Mouse (Mus musculus): Measurements from ENCODE around the gene Crybg1. TPM values are rescaled to one million over a fixed set of nuclear protein-coding genes. Genes with fewer than 3 reads are reported as not detected.

The Crybg1 gene
- polyA plus RNA-seq, 1 experiment from 2014 or later: 0.43 TPM

DNA sequence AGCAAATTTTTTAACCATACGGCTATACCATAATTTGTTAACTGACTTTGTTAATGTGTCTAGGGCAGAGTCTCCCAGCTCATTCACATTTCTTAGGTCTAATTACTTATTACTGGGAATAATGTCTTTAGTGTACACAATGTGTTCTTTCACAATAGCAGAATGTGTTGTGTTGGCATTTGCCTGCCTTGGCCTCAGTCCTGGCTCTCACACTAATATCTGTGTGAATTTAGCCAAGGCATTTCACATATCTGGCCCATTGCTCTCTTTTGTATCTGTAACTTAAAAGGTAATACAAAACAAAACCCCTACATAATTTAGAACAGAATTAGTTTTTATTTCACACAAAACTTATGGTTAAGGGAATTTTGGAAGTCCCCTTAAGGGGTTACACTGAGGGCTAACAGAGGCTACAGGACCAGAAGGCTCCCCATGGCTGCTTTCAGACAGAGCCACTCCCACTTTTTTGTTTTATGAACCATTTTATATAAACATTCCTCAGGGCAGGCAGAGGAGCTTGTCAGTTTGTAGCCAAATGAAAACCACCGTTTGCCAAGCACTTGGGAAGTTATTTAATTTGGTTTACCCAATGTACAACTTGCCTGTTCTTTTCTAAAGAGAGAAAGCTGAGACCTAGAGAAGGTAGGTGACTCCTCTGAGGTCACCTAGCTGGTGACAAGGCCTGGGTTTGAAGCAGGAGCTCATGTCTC is 148.3 kb downstream of the Crybg1 start:
- ATAC-seq (ENCODE audit: insufficient number of reproducible peaks, low FRiP score, low TSS enrichment, low read depth) (no peak), DNase-seq (ENCODE audit: low spot score) (no peak)
- WGBS: 52% methylated on average over 2 of the region's 2 CpGs
- no peak overlapping the region for H3K4me2 ChIP-seq (ENCODE audit: low read depth, severe bottlenecking)
- no peak overlapping the region for H3K9ac ChIP-seq (ENCODE audit: low read length)
- no peak overlapping the region for H3K4me3 ChIP-seq (ENCODE audit: low read depth, low read length)
- no peaks in the 10 kb centered on the region for H3K36me3 ChIP-seq (ENCODE audit: control insufficient read depth, insufficient read depth, low read length)
- H3K27me3 ChIP-seq (ENCODE audit: control insufficient read depth, insufficient read depth, low read length): peaks cover 28% of the 10 kb centered on the region
- peaks cover 3% of the 10 kb centered on the region; the same call in 1 of the 2 replicates for H3K4me1 ChIP-seq (ENCODE audit: control insufficient read depth, insufficient read depth, low read length)
- no peaks in the 10 kb centered on the region for H3K9me3 ChIP-seq (ENCODE audit: control insufficient read depth, low read length)
- no peak overlapping the region for H3K27ac ChIP-seq (replicated peaks; ENCODE audit: low read depth, low read length)

DNA sequence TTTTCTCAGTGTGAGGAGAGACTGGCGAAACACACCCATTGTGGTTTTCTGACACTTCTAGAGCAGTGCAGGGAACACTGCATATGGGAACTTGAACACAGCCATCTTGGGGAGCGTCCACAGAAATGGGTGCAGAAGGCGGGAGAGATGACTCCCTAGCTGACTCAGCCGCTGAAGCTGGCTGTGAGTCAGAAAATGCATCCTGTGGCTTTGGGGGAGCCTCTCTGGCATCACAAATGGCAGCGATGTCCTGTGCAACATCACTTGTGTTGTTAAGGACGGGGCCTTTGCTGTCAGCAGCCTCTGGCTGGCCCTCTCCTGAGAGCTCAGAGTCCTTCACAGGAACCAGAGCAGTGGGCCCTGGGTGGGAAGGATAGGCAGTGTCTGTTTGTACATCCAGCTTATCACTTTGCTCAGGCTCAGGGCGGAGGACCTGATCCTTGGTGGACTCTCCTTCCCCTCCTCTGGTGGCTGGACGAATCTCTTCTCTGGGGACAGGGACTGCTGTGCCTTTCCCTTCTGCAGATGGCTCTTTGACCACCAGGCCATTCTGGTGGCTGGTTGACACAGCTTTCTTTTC is 150.1 kb downstream of the Crybg1 start:
- Histone ChIP-seq H3K4me2 (ENCODE audit: low read depth, severe bottlenecking) (no peak overlapping the region), H3K9me3 (ENCODE audit: control insufficient read depth, low read length) (no peaks in the 10 kb centered on the region), H3K9ac (ENCODE audit: low read length) (no peak overlapping the region), H3K4me1 (ENCODE audit: control insufficient read depth, insufficient read depth, low read length) (no peaks in the 10 kb centered on the region), H3K27ac (replicated peaks; ENCODE audit: low read depth, low read length) (no peak overlapping the region), H3K27me3 (ENCODE audit: control insufficient read depth, insufficient read depth, low read length) (peaks cover 10% of the 10 kb centered on the region), H3K36me3 (ENCODE audit: control insufficient read depth, insufficient read depth, low read length) (no peaks in the 10 kb centered on the region), H3K4me3 (ENCODE audit: low read depth, low read length) (no peak overlapping the region)
- 77% methylated on average over 8 of the region's 8 CpGs for WGBS
- DNase-seq (ENCODE audit: low spot score): no peak
- no peak for ATAC-seq (ENCODE audit: insufficient number of reproducible peaks, low FRiP score, low TSS enrichment, low read depth)

DNA sequence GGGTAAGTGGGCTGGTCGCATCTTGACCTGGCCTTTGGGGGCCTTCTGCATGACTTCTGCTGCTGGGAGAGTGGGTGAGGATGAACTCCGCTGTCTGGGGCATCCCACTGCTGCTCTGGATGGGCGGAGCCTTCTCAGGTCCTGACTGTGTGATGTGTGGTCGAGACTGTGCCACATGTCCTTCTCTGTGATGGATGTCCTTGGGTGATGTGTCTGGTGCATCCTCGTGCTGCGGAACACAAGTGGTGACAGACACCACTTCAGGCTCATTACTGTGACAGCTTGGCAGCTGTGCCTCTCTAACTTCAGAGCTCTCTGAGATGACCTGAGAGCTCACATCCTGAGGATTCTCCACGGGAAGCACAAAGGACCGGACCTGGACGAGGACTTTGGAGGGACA is 150.6 kb downstream of the Crybg1 start:
- Histone ChIP-seq H3K4me3 (ENCODE audit: low read depth, low read length) (no peak overlapping the region), H3K27me3 (ENCODE audit: control insufficient read depth, insufficient read depth, low read length) (peaks cover 5% of the 10 kb centered on the region)

DNA sequence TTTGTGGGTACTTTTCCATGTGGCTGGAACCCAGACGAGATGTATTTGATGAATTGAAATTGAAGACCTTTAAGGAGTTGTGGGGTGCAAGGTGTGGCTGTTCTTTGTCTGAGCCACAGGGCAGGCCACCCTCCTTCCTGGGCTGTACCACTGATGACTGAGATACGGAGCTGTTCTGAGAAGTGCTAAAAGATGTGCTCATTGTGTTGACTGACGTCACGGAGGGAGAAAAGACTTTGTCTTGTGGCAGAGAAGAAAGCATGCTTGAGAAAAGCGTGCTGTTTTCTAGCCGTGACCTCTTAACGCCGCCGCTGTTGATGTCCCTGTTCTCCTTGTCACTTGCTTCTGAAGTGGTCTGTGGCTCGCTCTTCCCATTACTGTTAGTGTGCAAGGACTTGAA is 151.4 kb downstream of the Crybg1 start:
- Histone ChIP-seq H3K4me3 (ENCODE audit: low read depth, low read length) (no peak overlapping the region), H3K9ac (ENCODE audit: low read length) (no peak overlapping the region), H3K36me3 (ENCODE audit: control insufficient read depth, insufficient read depth, low read length) (no peaks in the 10 kb centered on the region), H3K9me3 (ENCODE audit: control insufficient read depth, low read length) (no peaks in the 10 kb centered on the region), H3K4me2 (ENCODE audit: low read depth, severe bottlenecking) (no peak overlapping the region), H3K27me3 (ENCODE audit: control insufficient read depth, insufficient read depth, low read length) (no peaks in the 10 kb centered on the region), H3K27ac (replicated peaks; ENCODE audit: low read depth, low read length) (no peak overlapping the region), H3K4me1 (ENCODE audit: control insufficient read depth, insufficient read depth, low read length) (no peaks in the 10 kb centered on the region)
- WGBS: 89% methylated on average over 10 of the region's 10 CpGs
- DNase-seq (ENCODE audit: low spot score) (no peak), ATAC-seq (ENCODE audit: insufficient number of reproducible peaks, low FRiP score, low TSS enrichment, low read depth) (no peak)

More for the DNA sequence above, 150.6 kb downstream of the Crybg1 start:
- Histone ChIP-seq H3K4me2 (ENCODE audit: low read depth, severe bottlenecking) (no peak overlapping the region), H3K9ac (ENCODE audit: low read length) (no peak overlapping the region), H3K27ac (replicated peaks; ENCODE audit: low read depth, low read length) (no peak overlapping the region), H3K36me3 (ENCODE audit: control insufficient read depth, insufficient read depth, low read length) (no peaks in the 10 kb centered on the region), H3K9me3 (ENCODE audit: control insufficient read depth, low read length) (no peaks in the 10 kb centered on the region), H3K4me1 (ENCODE audit: control insufficient read depth, insufficient read depth, low read length) (no peaks in the 10 kb centered on the region)
- DNase-seq (ENCODE audit: low spot score) (no peak), ATAC-seq (ENCODE audit: insufficient number of reproducible peaks, low FRiP score, low TSS enrichment, low read depth) (no peak)
- WGBS: 56% methylated on average over 9 of the region's 9 CpGs

DNA sequence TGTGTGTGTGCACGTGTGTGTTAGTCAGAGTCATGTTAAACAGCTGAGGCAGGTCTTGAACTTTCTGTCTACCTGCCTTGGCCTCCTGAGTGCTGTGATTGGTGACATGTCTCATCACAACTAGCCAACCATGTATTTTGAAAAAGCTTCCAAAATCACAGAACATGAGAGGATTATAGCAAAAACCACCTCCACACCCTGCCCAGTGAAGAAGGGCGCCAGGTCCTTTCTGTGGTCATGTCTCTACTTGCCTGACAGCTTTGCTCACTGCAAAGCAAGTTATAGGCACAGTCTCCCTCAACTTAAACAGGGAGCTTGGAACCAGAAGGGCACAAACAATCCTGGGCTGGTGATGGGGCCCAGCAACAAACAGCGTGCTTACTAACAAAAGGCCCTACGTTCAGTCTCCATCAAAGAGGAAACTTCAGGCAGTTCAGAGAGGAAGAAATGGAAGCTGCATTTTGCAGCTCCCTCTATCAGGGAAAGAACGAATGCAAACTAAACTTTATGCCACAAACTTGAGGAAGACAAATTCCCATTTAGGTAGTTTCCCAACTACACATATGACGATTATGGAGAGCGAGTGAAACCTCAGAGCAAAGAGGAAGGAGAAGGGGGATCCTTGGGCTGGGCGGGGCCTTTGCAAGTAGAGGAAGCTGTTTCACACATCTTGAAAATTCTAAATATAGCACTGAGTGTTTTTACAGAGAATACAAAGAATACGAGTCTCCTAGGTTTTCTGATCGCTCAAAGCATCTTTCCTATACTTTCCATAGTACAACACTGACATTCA is 152.6 kb downstream of the Crybg1 start:
- H3K9ac ChIP-seq (ENCODE audit: low read length): no peak overlapping the region
- WGBS: 84% methylated on average over 10 of the region's 10 CpGs
- H3K4me1 ChIP-seq (ENCODE audit: control insufficient read depth, insufficient read depth, low read length): no peaks in the 10 kb centered on the region
- no peak for DNase-seq (ENCODE audit: low spot score)
- no peak overlapping the region for H3K4me3 ChIP-seq (ENCODE audit: low read depth, low read length)
- H3K4me2 ChIP-seq (ENCODE audit: low read depth, severe bottlenecking): no peak overlapping the region
- H3K9me3 ChIP-seq (ENCODE audit: control insufficient read depth, low read length): no peaks in the 10 kb centered on the region
- no peak for ATAC-seq (ENCODE audit: insufficient number of reproducible peaks, low FRiP score, low TSS enrichment, low read depth)
- H3K27ac ChIP-seq (replicated peaks; ENCODE audit: low read depth, low read length): no peak overlapping the region
- H3K36me3 ChIP-seq (ENCODE audit: control insufficient read depth, insufficient read depth, low read length): no peaks in the 10 kb centered on the region
- H3K27me3 ChIP-seq (ENCODE audit: control insufficient read depth, insufficient read depth, low read length): no peaks in the 10 kb centered on the region

DNA sequence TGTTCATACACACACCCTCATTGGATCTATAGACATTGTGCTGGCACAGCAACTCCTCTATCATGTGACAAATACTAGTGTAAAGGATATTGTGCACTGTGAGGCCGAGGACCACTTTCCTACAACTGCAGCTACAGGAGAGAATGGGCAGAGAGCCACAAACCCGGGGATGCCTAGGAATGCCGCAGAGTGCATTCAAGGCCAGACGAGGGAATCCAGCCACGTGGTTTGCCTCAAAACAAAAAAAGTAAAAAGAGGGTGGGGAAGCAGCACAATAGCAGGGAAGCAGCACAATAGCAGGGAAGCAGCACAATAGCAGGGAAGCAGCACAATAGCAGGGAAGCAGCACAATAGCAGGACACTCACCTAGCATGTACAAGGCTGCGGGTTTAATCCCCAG is 155.5 kb downstream of the Crybg1 start:
- no peaks in the 10 kb centered on the region for H3K27me3 ChIP-seq (ENCODE audit: control insufficient read depth, insufficient read depth, low read length)
- H3K36me3 ChIP-seq (ENCODE audit: control insufficient read depth, insufficient read depth, low read length): no peaks in the 10 kb centered on the region
- DNase-seq (ENCODE audit: low spot score): no peak
- no peaks in the 10 kb centered on the region for H3K9me3 ChIP-seq (ENCODE audit: control insufficient read depth, low read length)
- 56% methylated on average over 6 of the region's 6 CpGs for WGBS
- no peaks in the 10 kb centered on the region for H3K4me1 ChIP-seq (ENCODE audit: control insufficient read depth, insufficient read depth, low read length)
- no peak overlapping the region for H3K9ac ChIP-seq (ENCODE audit: low read length)
- no peak for ATAC-seq (ENCODE audit: insufficient number of reproducible peaks, low FRiP score, low TSS enrichment, low read depth)
- H3K4me2 ChIP-seq (ENCODE audit: low read depth, severe bottlenecking): no peak overlapping the region
- no peak overlapping the region for H3K4me3 ChIP-seq (ENCODE audit: low read depth, low read length)
- H3K27ac ChIP-seq (replicated peaks; ENCODE audit: low read depth, low read length): no peak overlapping the region

DNA sequence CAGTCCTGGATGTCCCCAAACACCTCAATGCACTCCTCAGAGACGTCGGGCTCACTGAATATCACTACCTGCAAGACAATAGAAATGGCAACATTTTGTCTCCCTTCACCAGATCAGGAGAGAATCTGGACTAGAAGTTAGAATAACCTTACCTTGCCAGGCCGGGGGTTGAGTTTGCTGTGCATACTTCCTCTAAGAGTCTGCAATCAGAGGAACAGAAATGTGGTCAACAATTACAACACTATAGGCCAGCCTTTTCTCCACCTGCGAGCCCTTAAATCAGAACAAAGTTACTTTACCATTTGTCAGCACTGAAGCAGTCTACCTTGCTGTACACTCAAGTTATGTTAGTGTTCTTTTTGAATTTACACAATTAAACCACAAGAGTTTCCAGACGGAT is 156.1 kb downstream of the Crybg1 start:
- WGBS: 84% methylated on average over 5 of the region's 5 CpGs
- ATAC-seq (ENCODE audit: insufficient number of reproducible peaks, low FRiP score, low TSS enrichment, low read depth) (no peak), DNase-seq (ENCODE audit: low spot score) (no peak)
- H3K9me3 ChIP-seq (ENCODE audit: control insufficient read depth, low read length): no peaks in the 10 kb centered on the region
- no peaks in the 10 kb centered on the region for H3K27me3 ChIP-seq (ENCODE audit: control insufficient read depth, insufficient read depth, low read length)
- no peaks in the 10 kb centered on the region for H3K4me1 ChIP-seq (ENCODE audit: control insufficient read depth, insufficient read depth, low read length)
- no peaks in the 10 kb centered on the region for H3K36me3 ChIP-seq (ENCODE audit: control insufficient read depth, insufficient read depth, low read length)
- H3K4me2 ChIP-seq (ENCODE audit: low read depth, severe bottlenecking): no peak overlapping the region
- H3K4me3 ChIP-seq (ENCODE audit: low read depth, low read length): no peak overlapping the region
- H3K27ac ChIP-seq (replicated peaks; ENCODE audit: low read depth, low read length): no peak overlapping the region
- no peak overlapping the region for H3K9ac ChIP-seq (ENCODE audit: low read length)

DNA sequence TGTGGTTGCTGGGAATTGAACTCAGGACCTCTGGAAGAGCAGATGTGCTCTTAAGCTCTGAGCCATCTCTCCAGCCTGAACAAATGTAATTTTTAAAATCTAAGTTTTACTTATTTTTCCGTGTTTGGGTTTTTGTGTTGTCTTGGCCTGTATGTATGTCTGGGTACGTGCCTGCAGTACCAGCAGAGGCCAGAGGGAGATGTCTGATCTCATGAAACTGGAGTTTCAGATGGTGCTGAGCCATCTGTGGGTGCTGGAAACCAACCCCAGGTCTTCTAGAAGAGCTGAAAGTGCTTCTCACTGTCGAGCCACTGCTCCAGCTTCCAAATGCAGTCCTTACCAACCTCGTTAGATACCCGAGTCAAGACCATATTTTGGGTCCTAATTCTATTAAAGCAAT is 157.4 kb downstream of the Crybg1 start:
- Histone ChIP-seq H3K9me3 (ENCODE audit: control insufficient read depth, low read length) (no peaks in the 10 kb centered on the region), H3K36me3 (ENCODE audit: control insufficient read depth, insufficient read depth, low read length) (no peaks in the 10 kb centered on the region), H3K4me1 (ENCODE audit: control insufficient read depth, insufficient read depth, low read length) (no peaks in the 10 kb centered on the region), H3K27me3 (ENCODE audit: control insufficient read depth, insufficient read depth, low read length) (no peaks in the 10 kb centered on the region), H3K9ac (ENCODE audit: low read length) (no peak overlapping the region), H3K4me2 (ENCODE audit: low read depth, severe bottlenecking) (no peak overlapping the region), H3K4me3 (ENCODE audit: low read depth, low read length) (no peak overlapping the region), H3K27ac (replicated peaks; ENCODE audit: low read depth, low read length) (no peak overlapping the region)
- ATAC-seq (ENCODE audit: insufficient number of reproducible peaks, low FRiP score, low TSS enrichment, low read depth) (no peak), DNase-seq (ENCODE audit: low spot score) (no peak)
- WGBS: 89% methylated on average over 5 of the region's 5 CpGs

All from limb, embryonic 11.5 days (tissue).